Mouse (Mus musculus) G1E (cell line): Measurements from ENCODE around the gene Kcns1.

Experiments
- CTCF ChIP-seq: IDR thresholded peaks from 2 replicates; pipeline ENCODE4 v1.5.1; 2012; ENCODE audit warnings: low read depth, low read length, inconsistent platforms, mixed read lengths
- GATA1 ChIP-seq: IDR thresholded peaks from 2 replicates; pipeline ENCODE4 v1.6.1; 2012; ENCODE audit warnings: borderline replicate concordance, low read length, inconsistent platforms, mixed read lengths
- TAL1 ChIP-seq: conservative IDR thresholded peaks from 2 replicates; pipeline ENCODE4 v1.6.1; 2012; ENCODE audit warnings: low read depth, low read length, inconsistent platforms, mixed read lengths

GRCm38 (mm10) chr2:164152341-164152740 lies 18.6 kb downstream of the Kcns1 start:
- TF ChIP-seq TAL1: no peak
- TF ChIP-seq CTCF: no peak
- no peak for TF ChIP-seq GATA1
